Comparison of ENCODE assay signal across 9 mouse cellular contexts in genomic region chr14:122249123-122249522, GRCm38 (mm10).
DNase-seq lines count a peak whose midpoint lies in the region; ATAC-seq and TF ChIP-seq lines count a peak whose summit lies in the region.
"Had no signal": no experiment of that assay in that cellular context is flagged by ENCODE, and none has a peak within 500 bp of the region (broad histone marks: within the 10 kb centered on the region; RNA-seq: fewer than 3 reads in every experiment).

No protein-coding gene starts in this region.

- no peaks in the 10 kb centered on the region for H3K4me1 ChIP-seq in ES-Bruce4 (ENCODE audit: control insufficient read depth, insufficient read depth, low read length)
- peaks cover 13% of the 10 kb centered on the region for H3K4me1 ChIP-seq in forebrain, embryonic 16.5 days (replicated peaks; ENCODE audit: control insufficient read depth, insufficient read depth, low read length)
- H3K4me1 ChIP-seq: lung, embryonic 15.5 days had no signal

- no peak overlapping the region for H3K9ac ChIP-seq in ES-Bruce4 (ENCODE audit: low read depth, poor library complexity, severe bottlenecking)
- H3K9ac ChIP-seq in forebrain, embryonic 16.5 days (replicated peaks; ENCODE audit: low read depth, low read length): no peak overlapping the region
- H3K9ac ChIP-seq: lung, embryonic 15.5 days had no signal

- WGBS in forebrain, embryonic 16.5 days: 86% methylated on average over 3 of the region's 3 CpGs

- TF ChIP-seq CTCF in layer of hippocampus, adult 2 months (conservative IDR thresholded peaks at IDR 0.05): peak; percentile 64
- peak; percentile 69 for TF ChIP-seq CTCF in ES-Bruce4 (IDR thresholded peaks at IDR 0.05; ENCODE audit: low read depth, low read length)

- H3K4me2 ChIP-seq in forebrain, embryonic 16.5 days (ENCODE audit: low read length): no peak overlapping the region
- H3K4me2 ChIP-seq: lung, embryonic 15.5 days had no signal

- no peaks in the 10 kb centered on the region for H3K9me3 ChIP-seq in ES-Bruce4 (replicated peaks; ENCODE audit: control insufficient read depth, insufficient read depth, low read length, poor library complexity, severe bottlenecking)
- H3K9me3 ChIP-seq in forebrain, embryonic 16.5 days (ENCODE audit: control insufficient read depth, low read length): 0 out of 2 replicates have a peak, but pooled peaks cover 2% of the 10 kb centered on the region
- H3K9me3 ChIP-seq: lung, embryonic 15.5 days had no signal

- ATAC-seq in forebrain, embryonic 16.5 days: no peak

- no peak for DNase-seq in layer of hippocampus, adult 2 months (ENCODE audit: low spot score in 2 of 2)
- no peak for DNase-seq in layer of hippocampus, adult 9-11 months
- DNase-seq in T-cell, adult 2 months (ENCODE audit: low spot score): peak; percentile 5
- DNase-seq in naive thymus-derived CD4-positive, alpha-beta T cell, adult 2 months (ENCODE audit: low read depth): peak; percentile 33
- no peak for DNase-seq in retina, embryonic 14.5 days (ENCODE audit: low spot score)
- DNase-seq: cerebellum, adult 18-20 months had no signal

- no peak overlapping the region for H3K27ac ChIP-seq in layer of hippocampus, adult 2 months
- no peak overlapping the region for H3K27ac ChIP-seq in ES-Bruce4 (ENCODE audit: insufficient read depth, low read length)
- H3K27ac ChIP-seq in forebrain, embryonic 16.5 days (ENCODE audit: low read length): no peak overlapping the region
- H3K27ac ChIP-seq: lung, embryonic 15.5 days had no signal

- H3K27me3 ChIP-seq in ES-Bruce4 (ENCODE audit: control insufficient read depth, insufficient read depth, low read length, poor library complexity, severe bottlenecking): no peaks in the 10 kb centered on the region
- H3K27me3 ChIP-seq in forebrain, embryonic 16.5 days (replicated peaks; ENCODE audit: control insufficient read depth, insufficient read depth, low read length): peaks cover 18% of the 10 kb centered on the region

- no peak overlapping the region for H3K4me3 ChIP-seq in layer of hippocampus, adult 2 months
- no peak overlapping the region for H3K4me3 ChIP-seq in ES-Bruce4 (ENCODE audit: low read depth, low read length)
- H3K4me3 ChIP-seq in forebrain, embryonic 16.5 days (replicated peaks; ENCODE audit: low read length): no peak overlapping the region
- H3K4me3 ChIP-seq: lung, embryonic 15.5 days had no signal

- no peak for TF ChIP-seq EP300 in ES-Bruce4 (IDR thresholded peaks at IDR 0.05; ENCODE audit: insufficient read depth, low read depth, low read length)

- H3K36me3 ChIP-seq in ES-Bruce4 (ENCODE audit: control insufficient read depth, insufficient read depth, low read length, poor library complexity, severe bottlenecking): no peaks in the 10 kb centered on the region
- no peaks in the 10 kb centered on the region for H3K36me3 ChIP-seq in forebrain, embryonic 16.5 days (ENCODE audit: control insufficient read depth, insufficient read depth)
- H3K36me3 ChIP-seq: lung, embryonic 15.5 days had no signal

- TF ChIP-seq POLR2A in ES-Bruce4 (IDR thresholded peaks at IDR 0.05; ENCODE audit: insufficient read depth, low read length): no peak

Comparison
In these comparisons a context has a peak if more than half of its experiments do, and no peak if none do; other contexts are left out.
1. DNase-seq: peak in T-cell, adult 2 months (single experiment) and naive thymus-derived CD4-positive, alpha-beta T cell, adult 2 months (single experiment); none in layer of hippocampus, adult 2 months (0 of 2), layer of hippocampus, adult 9-11 months (single experiment) and retina, embryonic 14.5 days (single experiment).